Mouse (Mus musculus): ENCODE results near the gene H2al1c. TPM values are rescaled to one million over a fixed set of nuclear protein-coding genes. Genes with fewer than 3 reads are reported as not detected.
"Not testable (repeated sequence)": the region's sequence is repeated elsewhere in the genome, so short reads cannot be mapped to it uniquely, and the experiment has no call there.

The H2al1c gene
- not detected in 2 replicates for polyA plus RNA-seq (2012; rRNA removed)

DNA sequence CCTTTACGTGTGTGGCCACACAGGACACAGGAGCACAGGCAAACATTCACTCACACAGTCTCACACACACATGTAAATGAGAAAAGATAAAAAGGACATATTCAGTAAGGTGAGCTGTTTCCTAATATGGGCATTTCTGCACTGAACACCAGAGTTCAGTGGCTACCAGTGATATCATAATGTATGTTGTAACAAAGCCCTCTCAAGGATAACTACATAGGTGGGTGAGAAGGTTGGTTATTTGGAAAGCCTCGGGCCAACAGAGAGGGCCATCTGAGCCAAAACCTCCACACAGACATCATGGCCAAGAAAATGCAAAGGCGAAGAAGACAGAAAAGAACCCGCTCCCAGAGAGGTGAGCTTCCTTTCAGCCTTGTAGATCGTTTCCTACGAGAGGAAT, at the start of gene H2al1c:
TSS of gene H2al1c (plus strand) at position 301 of the 400 bp plus-strand sequence.
- not testable (repeated sequence) for H3K4me1 ChIP-seq (replicated peaks; ENCODE audit: control insufficient read depth, insufficient read depth, low read length); H3K36me3 ChIP-seq (ENCODE audit: control insufficient read depth, insufficient read depth, low read length); H3K27me3 ChIP-seq (ENCODE audit: control insufficient read depth, insufficient read depth, low read length); DNase-seq; H3K27ac ChIP-seq (ENCODE audit: control insufficient read depth, insufficient read depth, low read length); H3K4me3 ChIP-seq (ENCODE audit: control insufficient read depth, insufficient read depth, low read length)
- 100% methylated on average over 1 of the region's 6 CpGs for WGBS

DNA sequence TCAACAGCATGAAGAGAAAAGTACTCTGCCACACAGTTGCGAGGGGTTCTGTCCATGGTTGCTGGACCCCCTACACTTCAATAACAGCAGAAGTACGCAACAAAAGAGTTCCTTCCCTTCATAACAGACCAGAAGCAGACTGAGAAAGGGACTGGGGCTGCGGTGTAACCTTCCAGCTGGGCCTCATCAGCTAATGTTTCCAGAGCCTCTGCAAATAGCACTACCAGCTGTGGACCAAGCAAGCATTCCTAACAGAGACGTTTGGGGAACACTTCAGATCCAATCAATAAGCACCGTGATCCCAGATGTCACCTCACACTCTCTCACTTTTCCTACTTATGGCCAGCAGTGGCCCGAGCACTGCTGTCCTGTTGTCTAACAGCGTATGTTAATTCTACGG, 40.5 kb upstream of the H2al1c start:
- TF ChIP-seq POLR2A (IDR thresholded peaks at IDR 0.05; ENCODE audit: control insufficient read depth, extremely low read depth, insufficient read depth, low read length, poor library complexity) (no peak), CTCF (IDR thresholded peaks at IDR 0.05; ENCODE audit: borderline replicate concordance, control insufficient read depth, extremely low read depth, insufficient read depth, low read length, poor library complexity) (no peak)

DNA sequence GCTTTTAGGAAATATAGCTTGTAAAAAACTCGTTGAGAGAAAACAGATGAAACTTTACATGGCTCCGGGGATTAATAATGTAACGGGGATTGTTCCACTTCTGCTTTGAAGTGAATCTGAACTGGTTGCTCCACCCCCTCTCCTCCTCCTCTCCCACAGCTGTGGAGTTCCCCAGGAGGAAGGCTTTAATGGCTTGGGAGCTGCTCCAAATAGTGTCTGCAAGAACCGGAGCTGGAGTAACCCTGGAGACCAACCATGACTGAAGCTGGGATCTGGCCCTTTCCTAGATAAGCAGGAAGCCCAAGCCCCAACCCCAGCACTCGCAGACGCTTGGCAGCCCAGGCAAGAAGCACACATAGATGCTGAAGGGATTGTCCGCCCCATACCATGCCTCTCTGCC, 37.7 kb upstream of the H2al1c start:
- no peak for TF ChIP-seq POLR2A (IDR thresholded peaks at IDR 0.05; ENCODE audit: control insufficient read depth, extremely low read depth, insufficient read depth, low read length, poor library complexity)
- no peak for TF ChIP-seq CTCF (IDR thresholded peaks at IDR 0.05; ENCODE audit: borderline replicate concordance, control insufficient read depth, extremely low read depth, insufficient read depth, low read length, poor library complexity)
- DNase-seq, result no peak
- H3K27me3 ChIP-seq (ENCODE audit: control insufficient read depth, insufficient read depth, low read length), result no peaks in the 10 kb centered on the region
- no peak overlapping the region for H3K27ac ChIP-seq (ENCODE audit: control insufficient read depth, insufficient read depth, low read length)
- no peaks in the 10 kb centered on the region for H3K36me3 ChIP-seq (ENCODE audit: control insufficient read depth, insufficient read depth, low read length)
- no peaks in the 10 kb centered on the region for H3K4me1 ChIP-seq (replicated peaks; ENCODE audit: control insufficient read depth, insufficient read depth, low read length)
- H3K4me3 ChIP-seq (ENCODE audit: control insufficient read depth, insufficient read depth, low read length), result no peak overlapping the region
- 71% methylated on average over 7 of the region's 7 CpGs for WGBS

More for the DNA sequence above, 40.5 kb upstream of the H2al1c start:
- 96% methylated on average over 8 of the region's 8 CpGs for WGBS
- DNase-seq, result no peak
- Histone ChIP-seq H3K4me3 (ENCODE audit: control insufficient read depth, insufficient read depth, low read length) (no peak overlapping the region), H3K27ac (ENCODE audit: control insufficient read depth, insufficient read depth, low read length) (no peak overlapping the region), H3K36me3 (ENCODE audit: control insufficient read depth, insufficient read depth, low read length) (no peaks in the 10 kb centered on the region), H3K4me1 (replicated peaks; ENCODE audit: control insufficient read depth, insufficient read depth, low read length) (no peaks in the 10 kb centered on the region), H3K27me3 (ENCODE audit: control insufficient read depth, insufficient read depth, low read length) (no peaks in the 10 kb centered on the region)

DNA sequence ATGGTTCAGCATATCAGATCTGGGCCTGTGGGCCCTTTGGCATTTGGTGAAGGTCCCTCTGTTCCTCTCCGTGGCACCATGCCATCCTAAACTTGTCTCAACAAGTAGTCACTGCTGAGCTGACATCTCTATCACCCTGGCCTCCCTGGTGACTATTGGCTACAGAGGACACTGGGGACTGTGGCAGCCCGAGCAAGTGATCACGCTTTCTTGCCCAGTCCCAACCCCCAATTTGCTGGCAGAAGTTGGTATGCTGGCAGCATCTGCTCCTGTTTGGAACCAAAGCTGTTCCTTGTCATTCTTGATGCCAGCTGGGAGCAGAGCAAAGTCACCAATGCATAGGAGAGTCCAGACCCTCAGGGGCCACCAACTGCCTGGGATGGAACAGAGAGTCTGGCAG, 36.4 kb upstream of the H2al1c start:
- no peaks in the 10 kb centered on the region for H3K4me1 ChIP-seq (replicated peaks; ENCODE audit: control insufficient read depth, insufficient read depth, low read length)
- no peak for DNase-seq
- H3K27ac ChIP-seq (ENCODE audit: control insufficient read depth, insufficient read depth, low read length), result no peak overlapping the region
- 91% methylated on average over 3 of the region's 3 CpGs for whole genome bisulfite sequencing
- H3K27me3 ChIP-seq (ENCODE audit: control insufficient read depth, insufficient read depth, low read length), result no peaks in the 10 kb centered on the region
- no peak overlapping the region for H3K4me3 ChIP-seq (ENCODE audit: control insufficient read depth, insufficient read depth, low read length)
- no peaks in the 10 kb centered on the region for H3K36me3 ChIP-seq (ENCODE audit: control insufficient read depth, insufficient read depth, low read length)
- TF ChIP-seq POLR2A (IDR thresholded peaks at IDR 0.05; ENCODE audit: control insufficient read depth, extremely low read depth, insufficient read depth, low read length, poor library complexity) (no peak), CTCF (IDR thresholded peaks at IDR 0.05; ENCODE audit: borderline replicate concordance, control insufficient read depth, extremely low read depth, insufficient read depth, low read length, poor library complexity) (no peak)

DNA sequence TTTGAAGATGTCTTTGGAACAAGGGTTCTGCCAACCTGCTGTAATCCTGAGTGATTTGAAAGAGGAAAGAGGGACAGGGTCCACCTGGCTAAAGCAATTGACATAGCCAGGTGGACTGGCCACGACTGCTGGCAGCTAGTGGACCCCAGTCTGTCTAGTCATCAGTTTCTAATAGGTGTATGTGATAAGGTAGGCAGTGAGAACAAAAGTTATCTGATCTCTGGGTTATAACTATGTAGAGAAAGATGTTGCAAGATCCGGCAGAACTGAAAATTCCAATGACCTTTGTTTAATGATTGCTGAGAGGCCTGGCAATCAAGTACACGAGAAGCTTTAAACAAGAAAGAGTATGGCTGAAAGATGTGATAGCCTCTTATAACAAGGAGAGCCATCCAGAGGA, 32.3 kb upstream of the H2al1c start:
- Histone ChIP-seq H3K36me3 (ENCODE audit: control insufficient read depth, insufficient read depth, low read length) (no peaks in the 10 kb centered on the region), H3K4me1 (replicated peaks; ENCODE audit: control insufficient read depth, insufficient read depth, low read length) (no peaks in the 10 kb centered on the region), H3K27ac (ENCODE audit: control insufficient read depth, insufficient read depth, low read length) (no peak overlapping the region), H3K4me3 (ENCODE audit: control insufficient read depth, insufficient read depth, low read length) (no peak overlapping the region), H3K27me3 (ENCODE audit: control insufficient read depth, insufficient read depth, low read length) (no peaks in the 10 kb centered on the region)
- TF ChIP-seq CTCF (IDR thresholded peaks at IDR 0.05; ENCODE audit: borderline replicate concordance, control insufficient read depth, extremely low read depth, insufficient read depth, low read length, poor library complexity) (no peak), POLR2A (IDR thresholded peaks at IDR 0.05; ENCODE audit: control insufficient read depth, extremely low read depth, insufficient read depth, low read length, poor library complexity) (no peak)
- no peak for DNase-seq
- 96% methylated on average over 3 of the region's 3 CpGs for WGBS

DNA sequence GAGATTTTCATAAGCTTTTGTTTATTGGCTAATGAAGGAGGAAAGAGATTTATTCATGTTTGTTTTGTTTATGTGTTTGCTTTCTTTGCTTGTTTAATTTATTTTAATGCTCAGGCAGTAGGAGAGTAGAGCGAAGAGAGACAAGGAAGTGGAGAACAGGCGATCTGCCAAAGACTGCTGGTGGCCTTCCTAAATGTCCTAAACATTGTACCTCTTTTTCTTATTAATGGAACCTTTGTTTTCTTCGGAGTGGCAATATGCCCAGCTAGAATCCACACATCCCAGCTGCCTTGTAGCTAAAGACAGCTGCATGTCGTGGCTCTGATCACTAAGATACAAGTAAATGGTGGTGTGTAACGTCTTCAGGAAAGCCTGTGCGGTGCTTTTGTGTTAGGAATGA, 28.4 kb upstream of the H2al1c start:
- Histone ChIP-seq H3K4me1 (replicated peaks; ENCODE audit: control insufficient read depth, insufficient read depth, low read length) (no peaks in the 10 kb centered on the region), H3K36me3 (ENCODE audit: control insufficient read depth, insufficient read depth, low read length) (no peaks in the 10 kb centered on the region), H3K27me3 (ENCODE audit: control insufficient read depth, insufficient read depth, low read length) (no peaks in the 10 kb centered on the region), H3K27ac (ENCODE audit: control insufficient read depth, insufficient read depth, low read length) (no peak overlapping the region), H3K4me3 (ENCODE audit: control insufficient read depth, insufficient read depth, low read length) (no peak overlapping the region)
- TF ChIP-seq CTCF (IDR thresholded peaks at IDR 0.05; ENCODE audit: borderline replicate concordance, control insufficient read depth, extremely low read depth, insufficient read depth, low read length, poor library complexity) (no peak), POLR2A (IDR thresholded peaks at IDR 0.05; ENCODE audit: control insufficient read depth, extremely low read depth, insufficient read depth, low read length, poor library complexity) (no peak)
- WGBS, result 97% methylated on average over 6 of the region's 6 CpGs
- no peak for DNase-seq

DNA sequence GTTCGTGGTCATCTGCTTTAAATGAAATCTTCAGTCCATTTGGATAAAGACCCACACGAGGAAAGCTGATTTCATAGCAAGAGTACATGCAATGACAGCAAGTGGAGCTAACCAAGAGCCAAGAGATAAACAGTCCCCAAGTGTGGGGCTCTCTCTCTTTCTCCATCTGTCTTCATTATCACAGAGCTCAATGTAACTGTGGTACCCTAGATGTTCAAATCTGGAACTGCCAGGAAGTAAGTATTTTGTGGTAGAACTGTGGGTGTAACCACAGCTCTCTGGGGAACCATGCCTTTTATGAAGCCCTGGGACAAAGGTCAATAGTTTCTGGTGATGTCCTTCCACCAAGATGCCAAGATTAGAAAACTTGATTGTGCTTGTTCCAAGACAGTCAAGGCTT, 24.7 kb upstream of the H2al1c start:
- TF ChIP-seq CTCF (IDR thresholded peaks at IDR 0.05; ENCODE audit: borderline replicate concordance, control insufficient read depth, extremely low read depth, insufficient read depth, low read length, poor library complexity) (no peak), POLR2A (IDR thresholded peaks at IDR 0.05; ENCODE audit: control insufficient read depth, extremely low read depth, insufficient read depth, low read length, poor library complexity) (no peak)
- no peak overlapping the region for H3K27ac ChIP-seq (ENCODE audit: control insufficient read depth, insufficient read depth, low read length)
- no peaks in the 10 kb centered on the region for H3K27me3 ChIP-seq (ENCODE audit: control insufficient read depth, insufficient read depth, low read length)
- no peaks in the 10 kb centered on the region for H3K36me3 ChIP-seq (ENCODE audit: control insufficient read depth, insufficient read depth, low read length)
- DNase-seq, result no peak
- 58% methylated on average over 2 of the region's 2 CpGs for WGBS
- H3K4me1 ChIP-seq (replicated peaks; ENCODE audit: control insufficient read depth, insufficient read depth, low read length), result no peaks in the 10 kb centered on the region
- H3K4me3 ChIP-seq (ENCODE audit: control insufficient read depth, insufficient read depth, low read length), result no peak overlapping the region

Data from thymus, adult 2 months (tissue).